Mouse (Mus musculus) hindbrain, postnatal 0 days (tissue): ENCODE results near the gene Edem1. TPM values are rescaled to one million over a fixed set of nuclear protein-coding genes. Genes with fewer than 3 reads are reported as not detected.

Experiments
- ATAC-seq: fragments of 200-750 bp; cut with Nextera tagmentation; 2 replicates; pipeline ENCODE4 v1.8.0; 2017; ENCODE audit warnings: mild to moderate bottlenecking, moderate TSS enrichment, moderate library complexity
- DNase-seq: peaks from one replicate; pipeline ENCODE4 v3.0.0-alpha.2; 2015; ENCODE audit warnings: low spot score
- H3K27ac ChIP-seq: fragments of 300-500 bp; sonication (generic); 2 replicates; pipeline ENCODE4 v1.5.1; 2014; ENCODE audit warnings: mild to moderate bottlenecking
- H3K27me3 ChIP-seq: fragments of 300-500 bp; sonication (generic); 2 replicates; pipeline ENCODE4 v1.6.1; 2014; ENCODE audit warnings: low read length, mixed read lengths; ENCODE audit not compliant: insufficient read depth
- H3K36me3 ChIP-seq: fragments of 300-500 bp; sonication (generic); 2 replicates; pipeline ENCODE4 v1.6.1; 2014; ENCODE audit warnings: low read length, mixed read lengths; ENCODE audit not compliant: insufficient read depth
- H3K4me1 ChIP-seq: fragments of 300-500 bp; sonication (generic); 2 replicates; pipeline ENCODE4 v1.6.1; 2014; ENCODE audit warnings: antibody characterized with exemption, low read length, mixed read lengths; ENCODE audit not compliant: insufficient read depth
- H3K4me2 ChIP-seq: fragments of 300-500 bp; sonication (generic); 2 replicates; pipeline ENCODE4 v1.6.1; 2014; ENCODE audit warnings: low read depth, mild to moderate bottlenecking, low read length, moderate library complexity, mixed read lengths
- H3K4me3 ChIP-seq: fragments of 300-500 bp; sonication (generic); 2 replicates; pipeline ENCODE4 v1.5.1; 2014; ENCODE audit warnings: low read length
- H3K9ac ChIP-seq: fragments of 300-500 bp; sonication (generic); replicated peaks from 2 replicates; pipeline ENCODE4 v1.6.1; 2014; ENCODE audit warnings: mild to moderate bottlenecking, low read length, moderate library complexity, mixed read lengths
- H3K9me3 ChIP-seq: fragments of 300-500 bp; sonication (generic); 2 replicates; pipeline ENCODE4 v1.6.1; 2016; ENCODE audit warnings: low read length, mixed read lengths
- CTCF ChIP-seq: IDR thresholded peaks from 2 replicates; pipeline ENCODE4 v1.5.1; 2016; ENCODE audit warnings: antibody characterized with exemption, control low read depth, low read depth
- WGBS: fragments of 180-500 bp; shearing (Covaris S2); extraction: QIAGEN DNeasy Blood & Tissue Kit; methylation state at CpG from one replicate; pipeline ENCODE4 v1.1.7; 2014; 5-methylcytosine and 5-hydroxymethylcytosine counted together
- polyA plus RNA-seq: library from polyadenylated mRNA; unstranded; fragments of >200 nt; fragmentation: Nextera tagmentation; extraction: Ambion mirVana; gene quantifications from 2 replicates; pipeline ENCODE4 v1.2.1, GENCODE M21; 2015
- total RNA-seq: library from RNA; depleted of rRNA; stranded (reverse); fragments of >200 nt; gene quantifications from 2 replicates; pipeline ENCODE4 v1.2.3, GENCODE M21; 2014

The Edem1 gene
- total and polyA plus RNA-seq, 2 experiments from 2014 or later: 5.0 to 13.4 TPM

- DNase-seq (no peak), ATAC-seq (no peak)
- Histone ChIP-seq H3K9ac (no peak overlapping the region), H3K9me3 (no peaks in the 10 kb centered on the region), H3K4me2 (no peak overlapping the region), H3K27me3 (no peaks in the 10 kb centered on the region), H3K36me3 (no peaks in the 10 kb centered on the region), H3K27ac (no peak overlapping the region), H3K4me1 (peaks cover 10% of the 10 kb centered on the region), H3K4me3 (no peak overlapping the region)
- WGBS: 88% methylated on average over 1 of the region's 1 CpGs
- peak; percentile 35; the same call in 1 of the 2 replicates for TF ChIP-seq CTCF
Observed at GRCm38 (mm10) chr6:108808786-108809185, 19.7 kb upstream of the Edem1 start.

- 58% methylated on average over 10 of the region's 10 CpGs for WGBS
- H3K27me3 ChIP-seq: no peaks in the 10 kb centered on the region
- ATAC-seq: no peak
- TF ChIP-seq CTCF: no peak
- no peak overlapping the region for H3K4me3 ChIP-seq
- no peak overlapping the region for H3K27ac ChIP-seq
- H3K4me1 ChIP-seq: peaks cover 7% of the 10 kb centered on the region
- no peak for DNase-seq
- 0 out of 2 replicates have a peak, but pooled peaks cover 5% of the 10 kb centered on the region for H3K36me3 ChIP-seq
- no peaks in the 10 kb centered on the region for H3K9me3 ChIP-seq
- no peak overlapping the region for H3K9ac ChIP-seq
- no peak overlapping the region for H3K4me2 ChIP-seq
Observed at GRCm38 (mm10) chr6:108810237-108810636, 18.2 kb upstream of the Edem1 start.

GRCm38 (mm10) chr6:108812134-108812533 lies 16.3 kb upstream of the Edem1 start:
- 89% methylated on average over 2 of the region's 2 CpGs for WGBS
- TF ChIP-seq CTCF: no peak
- DNase-seq: no peak
- no peak overlapping the region for H3K9ac ChIP-seq
- H3K36me3 ChIP-seq: 0 out of 2 replicates have a peak, but pooled peaks cover 8% of the 10 kb centered on the region
- no peak overlapping the region for H3K4me2 ChIP-seq
- no peak overlapping the region for H3K27ac ChIP-seq
- H3K9me3 ChIP-seq: no peaks in the 10 kb centered on the region
- no peaks in the 10 kb centered on the region for H3K4me1 ChIP-seq
- H3K4me3 ChIP-seq: no peak overlapping the region
- H3K27me3 ChIP-seq: no peaks in the 10 kb centered on the region
- ATAC-seq: no peak

- TF ChIP-seq CTCF: no peak
- no peak for DNase-seq
- peaks cover 35% of the 10 kb centered on the region; the same call in 1 of the 2 replicates for H3K36me3 ChIP-seq
- WGBS: 79% methylated on average over 4 of the region's 4 CpGs
- H3K27me3 ChIP-seq: no peaks in the 10 kb centered on the region
- H3K27ac ChIP-seq: no peak overlapping the region
- H3K4me1 ChIP-seq: no peaks in the 10 kb centered on the region
- H3K4me3 ChIP-seq: no peak overlapping the region
- no peak for ATAC-seq
- H3K9ac ChIP-seq: no peak overlapping the region
- no peak overlapping the region for H3K4me2 ChIP-seq
- H3K9me3 ChIP-seq: no peaks in the 10 kb centered on the region
Observed at GRCm38 (mm10) chr6:108817510-108817909, 10.9 kb upstream of the Edem1 start.

- no peak for ATAC-seq
Observed at GRCm38 (mm10) chr6:108824816-108825545, 3.5 kb upstream of the Edem1 start.

GRCm38 (mm10) chr6:108826070-108826469 lies 2.4 kb upstream of the Edem1 start:
- no peak for TF ChIP-seq CTCF
- H3K4me2 ChIP-seq: no peak overlapping the region
- H3K9ac ChIP-seq: no peak overlapping the region
- peaks cover 19% of the 10 kb centered on the region; the same call in 1 of the 2 replicates for H3K36me3 ChIP-seq
- ATAC-seq: no peak
- no peak overlapping the region for H3K4me3 ChIP-seq
- H3K27ac ChIP-seq: no peak overlapping the region
- H3K9me3 ChIP-seq: no peaks in the 10 kb centered on the region
- peaks cover 11% of the 10 kb centered on the region for H3K4me1 ChIP-seq
- 84% methylated on average over 3 of the region's 3 CpGs for WGBS
- DNase-seq: no peak
- no peaks in the 10 kb centered on the region for H3K27me3 ChIP-seq

More at GRCm38 (mm10) chr6:108824816-108825545, 3.5 kb upstream of the Edem1 start:
- peaks cover 8% of the 10 kb centered on the region for H3K4me1 ChIP-seq
- H3K27me3 ChIP-seq: no peaks in the 10 kb centered on the region
- H3K9ac ChIP-seq: no peak overlapping the region
- no peak for TF ChIP-seq CTCF
- H3K4me3 ChIP-seq: no peak overlapping the region
- H3K36me3 ChIP-seq: peaks cover 19% of the 10 kb centered on the region; the same call in 1 of the 2 replicates
- no peaks in the 10 kb centered on the region for H3K9me3 ChIP-seq
- DNase-seq: no peak
- no peak overlapping the region for H3K4me2 ChIP-seq
- 80% methylated on average over 7 of the region's 7 CpGs for WGBS
- H3K27ac ChIP-seq: no peak overlapping the region

GRCm38 (mm10) chr6:108827336-108827920 lies 1.0 kb upstream of the Edem1 start:
- TF ChIP-seq CTCF: no peak
- DNase-seq (no peak), ATAC-seq (no peak)
- Histone ChIP-seq H3K36me3 (peaks cover 5% of the 10 kb centered on the region; the same call in 1 of the 2 replicates), H3K4me1 (peaks cover 11% of the 10 kb centered on the region), H3K4me3 (peak overlapping the region; percentile 94; the same call in 1 of the 2 replicates), H3K27me3 (no peaks in the 10 kb centered on the region), H3K9me3 (no peaks in the 10 kb centered on the region), H3K27ac (no peak overlapping the region), H3K4me2 (peak overlapping the region; percentile 80), H3K9ac (no peak overlapping the region)
- WGBS: 29% methylated on average over 5 of the region's 5 CpGs
